Mouse (Mus musculus) liver, embryonic 14.5 days (tissue): ENCODE data around the gene Vash2.

Experiments
- CTCF ChIP-seq: IDR thresholded peaks from 2 replicates; pipeline ENCODE4 v1.5.1; 2016; ENCODE audit warnings: antibody characterized with exemption, low read depth, control low read depth
- EP300 ChIP-seq: IDR thresholded peaks from 2 replicates; pipeline ENCODE4 v1.6.1; 2016; ENCODE audit warnings: antibody characterized with exemption, low read depth

DNA sequence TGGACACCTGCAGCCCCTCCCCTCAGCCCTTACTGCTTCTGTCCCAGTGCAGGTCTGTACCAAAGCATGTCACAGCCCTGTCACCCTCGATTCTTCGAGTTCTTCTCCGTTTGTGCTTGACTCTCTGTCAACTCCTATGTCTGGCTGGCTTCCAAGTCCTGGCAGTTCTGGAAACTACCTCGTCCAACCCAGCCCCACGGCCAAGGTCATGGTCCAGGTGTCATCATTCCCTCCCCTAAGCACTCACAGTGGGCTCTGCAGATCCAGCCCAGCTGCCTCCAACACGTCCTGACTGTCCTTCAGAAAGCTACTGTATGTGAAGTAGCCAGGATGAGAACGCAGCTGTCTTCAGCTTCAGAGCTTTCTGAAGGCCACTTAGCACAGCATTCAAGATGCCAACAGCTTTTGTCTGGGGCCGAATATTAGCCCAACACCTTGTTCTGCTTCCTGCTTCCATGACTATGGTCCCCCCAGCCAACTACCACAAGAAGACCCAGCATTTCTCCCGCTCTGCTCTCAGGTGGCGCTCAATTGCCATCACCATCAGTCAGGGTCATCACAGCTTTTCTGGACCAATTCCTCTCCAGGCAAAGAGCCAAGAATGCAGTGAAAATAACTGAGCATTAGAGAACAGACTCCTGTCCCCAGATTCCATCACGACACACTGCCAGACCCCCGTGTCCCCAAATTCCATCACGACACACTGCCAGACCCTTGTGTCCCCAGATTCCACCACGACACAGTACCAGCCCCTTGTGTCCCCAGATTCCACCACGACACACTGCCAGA, 13.9 kb downstream of the Vash2 start:
- TF ChIP-seq CTCF, result no peak
- no peak for TF ChIP-seq EP300
